Mouse (Mus musculus): ENCODE results near the gene Cd274. TPM values are rescaled to one million over a fixed set of nuclear protein-coding genes. Genes with fewer than 3 reads are reported as not detected.

The Cd274 gene
- polyA plus RNA-seq, 1 experiment = not detected

DNA sequence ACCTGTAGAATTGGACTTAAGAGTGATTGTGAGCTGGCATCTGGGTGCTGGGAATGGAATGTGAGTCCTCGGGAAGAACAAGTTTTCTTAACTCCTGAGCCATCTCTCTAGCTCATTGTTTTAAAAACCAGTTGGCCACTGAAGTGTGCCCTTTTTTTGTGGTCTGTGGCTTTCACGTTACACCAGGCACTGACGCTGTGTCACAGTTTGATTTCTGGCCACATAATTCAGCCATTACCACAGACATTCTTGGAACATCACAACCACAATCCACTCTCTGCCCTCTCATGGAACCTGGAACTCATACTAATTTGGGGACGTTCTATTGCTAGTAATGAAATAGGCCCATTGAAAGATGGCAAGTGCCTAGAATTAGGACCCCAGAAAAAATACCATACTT lies 26.2 kb upstream of the Cd274 start:
- Histone ChIP-seq H3K4me1 (ENCODE audit: control insufficient read depth, insufficient read depth, low read length) (no peaks in the 10 kb centered on the region), H3K27ac (ENCODE audit: insufficient read depth, low read depth, low read length) (no peak overlapping the region), H3K4me3 (ENCODE audit: insufficient read depth, low read depth, low read length) (no peak overlapping the region)
- no peak for TF ChIP-seq POLR2A (IDR thresholded peaks at IDR 0.05; ENCODE audit: insufficient read depth, low read depth, low read length)
- no peak for TF ChIP-seq CTCF (IDR thresholded peaks at IDR 0.05; ENCODE audit: insufficient read depth, low read depth, low read length)
- 89% methylated on average over 4 of the region's 4 CpGs for WGBS

DNA sequence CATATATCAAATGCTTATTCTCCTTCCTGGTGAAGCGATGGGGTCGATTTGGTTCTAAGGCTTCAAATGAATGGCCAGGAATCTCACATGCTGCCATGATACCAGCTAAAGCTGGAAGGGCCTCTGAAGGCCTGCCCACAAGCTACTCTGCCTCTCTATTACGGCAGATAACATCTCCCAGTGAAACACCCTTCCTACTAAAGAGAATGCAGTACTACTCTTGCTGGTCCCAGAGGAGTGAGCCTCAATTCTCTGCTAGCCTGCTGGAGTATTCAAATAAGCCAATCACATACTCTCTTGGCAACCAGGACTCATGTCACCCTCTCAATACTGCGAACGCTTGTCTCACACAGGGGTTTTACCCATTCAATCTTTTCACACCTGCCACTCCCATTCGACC lies 25.0 kb upstream of the Cd274 start:
- TF ChIP-seq POLR2A (IDR thresholded peaks at IDR 0.05; ENCODE audit: insufficient read depth, low read depth, low read length) = no peak
- no peak for TF ChIP-seq CTCF (IDR thresholded peaks at IDR 0.05; ENCODE audit: insufficient read depth, low read depth, low read length)
- Histone ChIP-seq H3K4me3 (ENCODE audit: insufficient read depth, low read depth, low read length) (no peak overlapping the region), H3K4me1 (ENCODE audit: control insufficient read depth, insufficient read depth, low read length) (no peaks in the 10 kb centered on the region), H3K27ac (ENCODE audit: insufficient read depth, low read depth, low read length) (no peak overlapping the region)
- 93% methylated on average over 6 of the region's 6 CpGs for WGBS

- TF ChIP-seq CTCF (IDR thresholded peaks at IDR 0.05; ENCODE audit: insufficient read depth, low read depth, low read length) (no peak), POLR2A (IDR thresholded peaks at IDR 0.05; ENCODE audit: insufficient read depth, low read depth, low read length) (no peak)
- no peak overlapping the region for H3K27ac ChIP-seq (ENCODE audit: insufficient read depth, low read depth, low read length)
- no peak overlapping the region for H3K4me3 ChIP-seq (ENCODE audit: insufficient read depth, low read depth, low read length)
- H3K4me1 ChIP-seq (ENCODE audit: control insufficient read depth, insufficient read depth, low read length) = no peaks in the 10 kb centered on the region
Observed at GRCm38 (mm10) chr19:29344868-29345267, 22.4 kb upstream of the Cd274 start.

DNA sequence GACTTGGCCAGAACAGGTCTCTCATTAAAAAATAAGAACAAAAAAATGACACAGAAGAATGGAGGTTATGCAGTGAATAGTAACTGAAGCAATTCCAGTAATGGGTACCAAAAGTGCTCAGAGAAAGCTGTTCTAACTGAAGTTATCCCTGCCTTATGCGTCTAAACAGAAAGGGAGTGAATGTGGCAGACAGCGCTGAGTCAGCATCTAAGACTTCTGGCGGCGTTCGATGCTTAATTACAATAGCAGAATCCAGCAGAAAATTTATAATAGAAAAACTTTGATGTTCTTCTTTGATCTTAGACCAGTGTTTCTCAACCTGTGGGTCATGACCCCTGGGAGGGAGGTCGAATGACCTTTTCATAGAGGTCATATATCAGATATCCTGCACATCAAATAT lies 21.6 kb upstream of the Cd274 start:
- Histone ChIP-seq H3K4me1 (ENCODE audit: control insufficient read depth, insufficient read depth, low read length) (no peaks in the 10 kb centered on the region), H3K4me3 (ENCODE audit: insufficient read depth, low read depth, low read length) (no peak overlapping the region), H3K27ac (ENCODE audit: insufficient read depth, low read depth, low read length) (no peak overlapping the region)
- no peak for TF ChIP-seq CTCF (IDR thresholded peaks at IDR 0.05; ENCODE audit: insufficient read depth, low read depth, low read length)
- no peak for TF ChIP-seq POLR2A (IDR thresholded peaks at IDR 0.05; ENCODE audit: insufficient read depth, low read depth, low read length)
- 74% methylated on average over 6 of the region's 6 CpGs for WGBS

- H3K27ac ChIP-seq (ENCODE audit: insufficient read depth, low read depth, low read length) = no peak overlapping the region
- WGBS = 56% methylated on average over 5 of the region's 5 CpGs
- no peak overlapping the region for H3K4me3 ChIP-seq (ENCODE audit: insufficient read depth, low read depth, low read length)
- H3K4me1 ChIP-seq (ENCODE audit: control insufficient read depth, insufficient read depth, low read length) = no peaks in the 10 kb centered on the region
- no peak for TF ChIP-seq POLR2A (IDR thresholded peaks at IDR 0.05; ENCODE audit: insufficient read depth, low read depth, low read length)
- TF ChIP-seq CTCF (IDR thresholded peaks at IDR 0.05; ENCODE audit: insufficient read depth, low read depth, low read length) = no peak
Observed at GRCm38 (mm10) chr19:29350991-29351390, 16.3 kb upstream of the Cd274 start.

DNA sequence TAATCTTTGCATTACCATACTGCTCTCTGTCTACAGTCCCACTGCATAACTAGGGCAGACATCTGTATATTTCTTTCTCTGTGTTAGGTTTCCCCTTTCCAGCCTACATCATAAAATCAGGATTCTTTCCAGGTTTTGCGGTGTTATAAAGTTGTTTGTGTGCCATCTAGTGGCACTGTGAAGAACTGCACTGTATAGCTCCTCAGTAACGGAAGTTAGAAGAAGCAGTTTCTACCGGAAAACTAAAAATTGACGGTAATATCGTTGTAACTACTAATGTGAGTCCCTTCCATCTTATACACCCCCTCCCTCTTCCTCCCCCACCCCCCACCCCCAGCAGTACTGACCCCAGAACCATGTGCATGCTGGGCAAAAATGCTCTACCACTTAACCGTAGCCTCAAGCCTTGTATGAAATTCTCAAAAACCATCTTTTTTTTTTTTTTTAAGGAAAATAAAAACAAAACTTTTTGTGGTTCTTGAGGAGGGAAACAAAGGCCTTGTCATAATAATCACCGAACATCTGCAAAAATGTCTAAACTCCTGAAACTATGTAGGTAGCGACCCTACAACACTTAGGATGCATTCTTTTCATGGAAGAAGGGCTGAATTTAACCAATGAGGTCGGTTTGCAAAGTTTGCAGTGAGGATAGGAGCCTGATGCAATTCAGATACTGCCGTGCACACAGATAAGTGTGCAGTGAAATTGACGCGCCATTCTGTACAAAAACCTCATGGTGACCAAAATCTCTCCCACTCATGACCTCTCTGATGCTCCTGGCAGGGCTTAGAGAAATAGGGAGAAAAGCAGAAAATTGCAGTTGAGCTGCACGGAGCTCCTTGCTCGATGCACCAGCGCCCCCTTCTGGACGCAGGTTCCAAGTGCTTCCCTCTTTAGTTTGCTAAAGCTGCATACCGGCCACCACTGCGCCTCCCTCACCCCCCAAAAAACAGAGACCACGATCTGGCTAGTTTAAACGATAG lies 12.1 kb upstream of the Cd274 start:
- WGBS = 3% methylated on average over 20 of the region's 20 CpGs
- H3K4me1 ChIP-seq (ENCODE audit: control insufficient read depth, insufficient read depth, low read length) = peaks cover 2% of the 10 kb centered on the region
- no peak for TF ChIP-seq POLR2A (IDR thresholded peaks at IDR 0.05; ENCODE audit: insufficient read depth, low read depth, low read length)
- TF ChIP-seq CTCF (IDR thresholded peaks at IDR 0.05; ENCODE audit: insufficient read depth, low read depth, low read length) = peak; percentile 87
- peak overlapping the region; percentile 26; the same call in 1 of the 2 replicates for H3K4me3 ChIP-seq (ENCODE audit: insufficient read depth, low read depth, low read length)
- H3K27ac ChIP-seq (ENCODE audit: insufficient read depth, low read depth, low read length) = no peak overlapping the region

DNA sequence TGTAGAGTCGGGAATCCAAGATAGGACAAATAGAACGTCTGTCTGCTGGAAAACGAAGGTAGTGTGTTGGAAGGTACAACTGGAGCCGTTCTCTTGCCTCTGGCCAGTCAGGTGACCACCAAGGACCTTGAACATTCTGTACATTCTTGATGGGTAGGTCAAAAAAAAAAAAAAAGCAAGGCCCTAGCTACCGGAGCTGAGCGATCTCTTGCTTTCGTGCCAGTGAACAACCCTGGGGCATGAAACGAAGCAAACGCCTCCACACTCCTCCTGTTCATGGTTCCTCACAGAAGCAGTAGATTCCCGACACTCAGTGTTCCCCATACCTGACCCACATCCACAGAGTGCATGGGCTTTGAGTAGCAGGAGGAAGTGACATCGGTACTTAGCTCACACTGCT lies 11.0 kb upstream of the Cd274 start:
- TF ChIP-seq POLR2A (IDR thresholded peaks at IDR 0.05; ENCODE audit: insufficient read depth, low read depth, low read length) (no peak), CTCF (IDR thresholded peaks at IDR 0.05; ENCODE audit: insufficient read depth, low read depth, low read length) (no peak)
- Histone ChIP-seq H3K27ac (ENCODE audit: insufficient read depth, low read depth, low read length) (no peak overlapping the region), H3K4me1 (ENCODE audit: control insufficient read depth, insufficient read depth, low read length) (peaks cover 3% of the 10 kb centered on the region), H3K4me3 (ENCODE audit: insufficient read depth, low read depth, low read length) (no peak overlapping the region)
- 85% methylated on average over 11 of the region's 11 CpGs for WGBS

GRCm38 (mm10) chr19:29360251-29360650 lies 7.0 kb upstream of the Cd274 start:
- WGBS = 83% methylated on average over 5 of the region's 5 CpGs
- H3K4me3 ChIP-seq (ENCODE audit: insufficient read depth, low read depth, low read length) = no peak overlapping the region

GRCm38 (mm10) chr19:29361468-29362130 lies 5.7 kb upstream of the Cd274 start:
- peak overlapping the region; percentile 71 for H3K4me3 ChIP-seq (ENCODE audit: insufficient read depth, low read depth, low read length)
- H3K27ac ChIP-seq (ENCODE audit: insufficient read depth, low read depth, low read length) = peak overlapping the region; percentile 25
- 2% methylated on average over 33 of the region's 33 CpGs for WGBS

More at GRCm38 (mm10) chr19:29360251-29360650, 7.0 kb upstream of the Cd274 start:
- Histone ChIP-seq H3K4me1 (ENCODE audit: control insufficient read depth, insufficient read depth, low read length) (peaks cover 3% of the 10 kb centered on the region), H3K27ac (ENCODE audit: insufficient read depth, low read depth, low read length) (no peak overlapping the region)
- TF ChIP-seq POLR2A (IDR thresholded peaks at IDR 0.05; ENCODE audit: insufficient read depth, low read depth, low read length) = no peak
- TF ChIP-seq CTCF (IDR thresholded peaks at IDR 0.05; ENCODE audit: insufficient read depth, low read depth, low read length) = no peak

More at GRCm38 (mm10) chr19:29361468-29362130, 5.7 kb upstream of the Cd274 start:
- TF ChIP-seq CTCF (IDR thresholded peaks at IDR 0.05; ENCODE audit: insufficient read depth, low read depth, low read length) (no peak), POLR2A (IDR thresholded peaks at IDR 0.05; ENCODE audit: insufficient read depth, low read depth, low read length) (peak; percentile 76)
- H3K4me1 ChIP-seq (ENCODE audit: control insufficient read depth, insufficient read depth, low read length) = peaks cover 4% of the 10 kb centered on the region
